Mouse (Mus musculus): Measurements from ENCODE around the gene Fhod1. TPM values are rescaled to one million over a fixed set of nuclear protein-coding genes. Genes with fewer than 3 reads are reported as not detected.
A peak's percentile ranks its signal among the peaks of the same experiment; 100 is the strongest.

Gene Fhod1
- polyA plus RNA-seq, 1 experiment from 2014 or later, result 3.4 TPM

DNA sequence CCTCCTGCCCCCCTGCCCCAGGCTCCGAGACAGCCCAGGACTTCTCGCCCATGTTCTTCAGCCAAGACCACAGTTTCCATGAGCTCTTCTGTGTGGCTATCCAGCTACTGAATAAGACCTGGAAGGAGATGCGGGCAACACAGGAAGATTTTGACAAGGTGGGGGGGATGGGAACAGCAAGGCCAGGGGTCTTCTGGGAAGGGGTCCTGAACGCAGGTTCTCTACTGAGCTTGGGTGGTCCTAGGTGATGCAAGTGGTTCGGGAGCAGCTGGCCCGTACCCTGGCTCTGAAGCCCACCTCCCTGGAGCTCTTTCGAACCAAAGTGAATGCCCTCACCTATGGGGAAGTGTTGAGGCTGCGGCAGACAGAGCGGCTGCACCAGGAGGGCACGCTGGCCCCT lies 39.3 kb downstream of the Fhod1 start:
- DNase-seq (ENCODE audit: low spot score) (no peak), ATAC-seq (ENCODE audit: insufficient number of reproducible peaks, low FRiP score, low TSS enrichment, low read depth) (no peak)
- no peaks in the 10 kb centered on the region for H3K9me3 ChIP-seq (ENCODE audit: control insufficient read depth, low read length)
- peaks cover 17% of the 10 kb centered on the region for H3K36me3 ChIP-seq (ENCODE audit: control insufficient read depth, insufficient read depth, low read length)
- H3K4me3 ChIP-seq (ENCODE audit: low read depth, low read length), result no peak overlapping the region
- H3K27me3 ChIP-seq (ENCODE audit: control insufficient read depth, insufficient read depth, low read length), result no peaks in the 10 kb centered on the region
- H3K27ac ChIP-seq (replicated peaks; ENCODE audit: low read depth, low read length), result no peak overlapping the region
- H3K9ac ChIP-seq (ENCODE audit: low read length), result no peak overlapping the region
- 95% methylated on average over 10 of the region's 10 CpGs for WGBS
- H3K4me2 ChIP-seq (ENCODE audit: low read depth, severe bottlenecking), result no peak overlapping the region
- H3K4me1 ChIP-seq (ENCODE audit: control insufficient read depth, insufficient read depth, low read length), result peaks cover 12% of the 10 kb centered on the region

DNA sequence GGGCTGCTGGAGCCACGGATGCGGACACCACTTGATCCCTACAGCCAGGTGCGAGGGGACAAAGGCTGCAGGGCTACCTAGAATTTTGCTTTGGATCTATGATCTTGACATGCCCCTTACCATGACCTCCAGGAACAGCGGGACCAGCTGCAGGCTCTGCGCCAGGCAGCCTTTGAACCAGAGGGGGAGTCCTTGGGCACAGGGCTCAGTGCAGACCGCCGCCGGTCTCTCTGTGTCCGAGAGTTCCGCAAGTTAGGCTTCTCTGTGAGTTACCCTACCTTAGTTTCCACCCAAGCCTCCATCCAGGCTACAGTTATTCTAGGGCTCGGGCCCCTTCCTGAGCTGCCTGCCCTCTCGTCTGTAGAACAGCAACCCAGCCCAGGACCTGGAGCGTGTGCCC lies 40.1 kb downstream of the Fhod1 start:
- peaks cover 15% of the 10 kb centered on the region for H3K36me3 ChIP-seq (ENCODE audit: control insufficient read depth, insufficient read depth, low read length)
- H3K4me1 ChIP-seq (ENCODE audit: control insufficient read depth, insufficient read depth, low read length), result peaks cover 12% of the 10 kb centered on the region
- H3K9me3 ChIP-seq (ENCODE audit: control insufficient read depth, low read length), result no peaks in the 10 kb centered on the region
- H3K27me3 ChIP-seq (ENCODE audit: control insufficient read depth, insufficient read depth, low read length), result no peaks in the 10 kb centered on the region
- WGBS, result 94% methylated on average over 13 of the region's 13 CpGs
- H3K27ac ChIP-seq (replicated peaks; ENCODE audit: low read depth, low read length), result no peak overlapping the region
- ATAC-seq (ENCODE audit: insufficient number of reproducible peaks, low FRiP score, low TSS enrichment, low read depth) (no peak), DNase-seq (ENCODE audit: low spot score) (no peak)
- H3K4me2 ChIP-seq (ENCODE audit: low read depth, severe bottlenecking), result no peak overlapping the region
- H3K9ac ChIP-seq (ENCODE audit: low read length), result no peak overlapping the region
- no peak overlapping the region for H3K4me3 ChIP-seq (ENCODE audit: low read depth, low read length)

DNA sequence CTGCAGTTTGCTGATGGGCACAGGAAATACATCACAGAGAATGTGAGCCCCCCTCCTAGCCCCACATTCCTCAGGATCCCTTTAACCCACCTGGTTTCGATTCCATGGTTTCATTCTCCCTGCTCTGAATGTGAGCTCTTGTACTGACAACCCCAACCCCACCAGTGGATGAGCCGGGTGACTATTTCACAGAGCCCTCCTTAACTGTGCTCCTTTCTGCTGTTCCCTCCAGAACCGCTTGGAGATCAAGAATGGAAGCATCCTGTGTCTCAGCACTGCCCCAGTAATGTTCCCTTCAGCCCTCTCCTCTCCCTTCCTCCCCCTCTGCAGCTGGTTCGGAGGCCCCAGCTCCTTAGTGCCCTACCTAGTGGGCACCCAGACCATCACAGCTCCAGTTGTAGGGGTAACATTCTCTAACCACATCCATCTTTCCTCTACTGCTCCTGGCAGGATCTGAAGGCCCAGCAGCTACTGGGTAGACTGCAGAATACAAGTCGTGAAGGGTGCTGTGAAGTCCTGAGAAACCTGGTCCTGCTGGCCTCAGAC lies 41.5 kb downstream of the Fhod1 start:
- peak overlapping the region; percentile 52; the same call in 1 of the 2 replicates for H3K27ac ChIP-seq (replicated peaks; ENCODE audit: low read depth, low read length)
- H3K4me1 ChIP-seq (ENCODE audit: control insufficient read depth, insufficient read depth, low read length), result peaks cover 12% of the 10 kb centered on the region
- DNase-seq (ENCODE audit: low spot score) (peak; percentile 33), ATAC-seq (ENCODE audit: insufficient number of reproducible peaks, low FRiP score, low TSS enrichment, low read depth) (peak; percentile 13; the same call in 1 of the 2 replicates)
- 47% methylated on average over 5 of the region's 5 CpGs for WGBS
- H3K9me3 ChIP-seq (ENCODE audit: control insufficient read depth, low read length), result no peaks in the 10 kb centered on the region
- H3K27me3 ChIP-seq (ENCODE audit: control insufficient read depth, insufficient read depth, low read length), result no peaks in the 10 kb centered on the region
- peak overlapping the region; percentile 15 for H3K4me3 ChIP-seq (ENCODE audit: low read depth, low read length)
- H3K4me2 ChIP-seq (ENCODE audit: low read depth, severe bottlenecking), result peak overlapping the region; percentile 58
- H3K36me3 ChIP-seq (ENCODE audit: control insufficient read depth, insufficient read depth, low read length), result peaks cover 18% of the 10 kb centered on the region
- 0 out of 2 replicates have a peak overlapping the region, but pooled peaks have one; percentile 48 for H3K9ac ChIP-seq (ENCODE audit: low read length)

DNA sequence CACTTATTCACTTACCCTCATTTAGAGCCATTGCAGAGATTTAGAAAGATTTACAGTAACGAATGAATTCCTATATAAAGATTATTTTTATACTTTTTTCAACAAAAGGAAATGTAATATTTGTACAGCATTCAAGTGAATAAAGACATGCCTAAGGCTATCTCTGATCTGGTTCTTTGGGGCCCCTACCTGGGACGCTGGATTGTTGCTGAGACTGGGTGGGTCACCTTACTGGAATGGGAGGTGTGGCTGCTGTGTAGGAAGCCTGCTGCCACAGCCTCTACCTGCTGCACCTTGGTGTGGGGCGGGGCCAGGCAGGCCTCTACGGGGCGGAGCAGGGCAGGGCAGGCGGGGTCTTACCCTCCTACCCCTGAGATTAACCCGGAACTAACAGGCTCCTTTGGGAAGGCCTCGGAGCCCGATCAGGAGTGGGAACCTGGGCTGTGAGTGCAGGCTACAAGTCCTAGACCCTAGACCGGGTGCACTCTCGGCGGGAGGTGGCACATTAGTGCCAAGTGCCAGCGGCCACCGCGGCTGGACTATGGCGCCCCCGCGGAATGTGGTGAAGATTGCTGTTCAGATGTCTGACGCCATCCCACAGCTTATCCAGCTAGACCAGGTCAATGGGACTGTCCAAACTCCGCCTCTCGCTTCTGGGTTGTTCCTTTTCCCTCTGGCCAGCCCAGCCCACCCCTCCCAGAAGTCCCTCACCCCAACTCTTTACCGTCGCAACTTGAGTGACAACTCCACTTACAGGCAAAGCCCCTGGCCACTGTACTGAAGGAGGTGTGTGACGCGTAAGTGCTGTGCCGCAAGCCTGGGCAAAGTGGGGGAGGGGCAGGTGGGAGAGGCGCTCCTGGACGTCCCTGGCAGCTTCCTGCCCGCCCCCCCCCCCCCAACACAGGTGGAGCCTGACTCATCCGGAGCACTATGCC lies 42.3 kb downstream of the Fhod1 start, which contains the start of gene Elmo3:
Elmo3 (plus strand) TSS at position 391 of the 935 bp plus-strand sequence.
- DNase-seq (ENCODE audit: low spot score) (peak; percentile 75), ATAC-seq (ENCODE audit: insufficient number of reproducible peaks, low FRiP score, low TSS enrichment, low read depth) (peak; percentile 40; the same call in 1 of the 2 replicates)
- no peaks in the 10 kb centered on the region for H3K27me3 ChIP-seq (ENCODE audit: control insufficient read depth, insufficient read depth, low read length)
- peak within 1 kb of the TSS; percentile 15 for H3K4me3 ChIP-seq (ENCODE audit: low read depth, low read length)
- peaks cover 24% of the 10 kb centered on the region for H3K36me3 ChIP-seq (ENCODE audit: control insufficient read depth, insufficient read depth, low read length)
- peak within 1 kb of the TSS; percentile 58 for H3K4me2 ChIP-seq (ENCODE audit: low read depth, severe bottlenecking)
- H3K4me1 ChIP-seq (ENCODE audit: control insufficient read depth, insufficient read depth, low read length), result peaks cover 12% of the 10 kb centered on the region
- peak within 1 kb of the TSS; percentile 48; the same call in 1 of the 2 replicates for H3K9ac ChIP-seq (ENCODE audit: low read length)
- H3K9me3 ChIP-seq (ENCODE audit: control insufficient read depth, low read length), result no peaks in the 10 kb centered on the region
- peak within 1 kb of the TSS; percentile 52; the same call in 1 of the 2 replicates for H3K27ac ChIP-seq (replicated peaks; ENCODE audit: low read depth, low read length)
- 7% methylated on average over 29 of the region's 30 CpGs for WGBS

DNA sequence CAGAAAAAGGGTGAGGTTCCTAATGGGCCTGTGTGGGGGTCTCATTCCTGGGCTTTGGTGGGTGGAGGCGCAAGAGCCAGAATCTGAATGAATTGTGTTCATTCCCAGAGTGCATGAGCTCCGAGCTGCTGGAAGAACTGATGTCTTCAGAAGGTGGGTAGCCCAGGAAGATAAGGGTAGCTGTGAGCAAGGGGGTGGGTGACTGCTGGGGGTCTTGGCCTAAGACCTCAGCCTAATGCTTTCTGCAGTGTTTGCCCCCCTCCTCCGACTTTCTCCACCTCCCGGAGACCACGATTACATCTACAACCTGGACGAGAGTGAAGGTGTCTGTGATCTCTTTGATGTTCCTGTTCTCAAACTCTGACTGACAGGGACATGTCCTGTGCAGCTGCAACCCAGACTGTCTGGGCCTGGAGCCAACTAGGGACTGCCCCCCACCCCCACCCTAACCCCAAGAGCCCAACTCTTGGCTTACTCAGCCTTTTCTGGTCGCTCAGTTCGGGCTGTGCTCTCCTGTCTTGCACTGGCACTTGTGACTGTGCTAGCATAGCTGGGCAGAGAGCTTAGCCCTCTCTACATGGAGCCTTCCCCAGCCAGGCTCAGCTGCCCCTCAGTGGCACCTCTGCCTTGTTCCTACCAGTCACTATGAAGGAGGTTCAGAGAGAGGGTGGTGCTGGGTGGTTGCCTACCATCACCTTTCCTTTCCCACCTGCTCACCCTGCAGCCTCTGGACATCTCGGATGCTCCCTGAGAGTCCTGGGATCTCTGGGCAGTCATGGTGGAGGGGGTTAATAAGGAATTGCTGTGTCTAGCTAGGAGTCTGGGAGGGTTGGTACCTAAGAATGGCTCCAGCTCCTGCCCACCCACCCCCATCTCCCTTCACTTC lies 43.2 kb downstream of the Fhod1 start:
- no peak overlapping the region for H3K4me3 ChIP-seq (ENCODE audit: low read depth, low read length)

DNA sequence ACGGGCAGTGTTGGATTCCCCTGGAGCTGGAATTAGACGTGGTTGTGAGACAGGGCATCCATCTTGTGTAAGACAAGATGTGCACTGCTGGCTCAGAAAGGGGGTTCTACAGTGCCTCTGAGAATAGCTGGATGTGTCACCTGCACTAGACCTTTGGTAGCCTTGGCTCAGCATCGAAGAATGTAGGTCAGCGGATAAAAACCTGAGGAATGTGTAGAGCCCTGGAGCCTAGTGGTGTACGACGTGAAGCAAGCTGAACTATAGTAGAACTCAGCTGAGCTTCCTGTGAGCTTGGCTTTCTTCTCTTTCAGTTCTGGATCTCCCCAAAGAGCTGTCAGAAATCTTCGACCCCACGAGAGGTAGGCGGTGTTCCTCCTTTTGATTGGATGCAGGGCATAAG lies 43.9 kb downstream of the Fhod1 start:
- ATAC-seq (ENCODE audit: insufficient number of reproducible peaks, low FRiP score, low TSS enrichment, low read depth) (no peak), DNase-seq (ENCODE audit: low spot score) (no peak)
- no peak overlapping the region for H3K9ac ChIP-seq (ENCODE audit: low read length)

More for the DNA sequence above, 43.2 kb downstream of the Fhod1 start:
- H3K36me3 ChIP-seq (ENCODE audit: control insufficient read depth, insufficient read depth, low read length), result peaks cover 31% of the 10 kb centered on the region
- no peak overlapping the region for H3K9ac ChIP-seq (ENCODE audit: low read length)
- peaks cover 12% of the 10 kb centered on the region for H3K4me1 ChIP-seq (ENCODE audit: control insufficient read depth, insufficient read depth, low read length)
- DNase-seq (ENCODE audit: low spot score) (no peak), ATAC-seq (ENCODE audit: insufficient number of reproducible peaks, low FRiP score, low TSS enrichment, low read depth) (no peak)
- H3K4me2 ChIP-seq (ENCODE audit: low read depth, severe bottlenecking), result no peak overlapping the region
- H3K27ac ChIP-seq (replicated peaks; ENCODE audit: low read depth, low read length), result 0 out of 2 replicates have a peak overlapping the region, but pooled peaks have one; percentile 21
- 74% methylated on average over 9 of the region's 9 CpGs for WGBS
- H3K27me3 ChIP-seq (ENCODE audit: control insufficient read depth, insufficient read depth, low read length), result no peaks in the 10 kb centered on the region
- H3K9me3 ChIP-seq (ENCODE audit: control insufficient read depth, low read length), result no peaks in the 10 kb centered on the region

DNA sequence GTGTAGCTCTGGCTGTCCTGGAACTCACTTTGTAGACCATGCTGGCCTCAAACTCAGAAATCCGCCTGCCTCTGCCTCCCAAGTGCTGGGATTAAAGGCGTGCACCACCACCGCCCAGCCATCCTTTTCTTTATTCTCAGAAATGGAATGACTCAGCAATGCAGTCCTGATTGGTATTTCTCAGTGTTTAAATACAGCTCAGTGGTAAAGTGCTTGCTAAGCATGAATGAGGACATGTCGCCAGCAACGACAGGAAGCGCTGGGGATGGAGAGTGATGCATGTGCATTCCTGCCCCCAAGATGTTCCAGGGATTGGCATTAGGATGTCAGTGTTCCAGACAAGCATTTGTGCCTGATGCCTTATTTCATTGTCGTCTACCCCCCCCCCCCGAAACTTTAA lies 44.4 kb downstream of the Fhod1 start:
- peaks cover 18% of the 10 kb centered on the region for H3K4me1 ChIP-seq (ENCODE audit: control insufficient read depth, insufficient read depth, low read length)
- H3K4me3 ChIP-seq (ENCODE audit: low read depth, low read length), result no peak overlapping the region
- no peak overlapping the region for H3K4me2 ChIP-seq (ENCODE audit: low read depth, severe bottlenecking)
- DNase-seq (ENCODE audit: low spot score) (no peak), ATAC-seq (ENCODE audit: insufficient number of reproducible peaks, low FRiP score, low TSS enrichment, low read depth) (no peak)
- H3K27ac ChIP-seq (replicated peaks; ENCODE audit: low read depth, low read length), result no peak overlapping the region
- no peaks in the 10 kb centered on the region for H3K27me3 ChIP-seq (ENCODE audit: control insufficient read depth, insufficient read depth, low read length)
- H3K36me3 ChIP-seq (ENCODE audit: control insufficient read depth, insufficient read depth, low read length), result peaks cover 26% of the 10 kb centered on the region
- no peak overlapping the region for H3K9ac ChIP-seq (ENCODE audit: low read length)
- H3K9me3 ChIP-seq (ENCODE audit: control insufficient read depth, low read length), result no peaks in the 10 kb centered on the region
- 92% methylated on average over 8 of the region's 8 CpGs for whole genome bisulfite sequencing

More for the DNA sequence above, 43.9 kb downstream of the Fhod1 start:
- Histone ChIP-seq H3K4me1 (ENCODE audit: control insufficient read depth, insufficient read depth, low read length) (peaks cover 13% of the 10 kb centered on the region), H3K36me3 (ENCODE audit: control insufficient read depth, insufficient read depth, low read length) (peaks cover 31% of the 10 kb centered on the region), H3K4me3 (ENCODE audit: low read depth, low read length) (no peak overlapping the region), H3K9me3 (ENCODE audit: control insufficient read depth, low read length) (no peaks in the 10 kb centered on the region), H3K27ac (replicated peaks; ENCODE audit: low read depth, low read length) (no peak overlapping the region), H3K4me2 (ENCODE audit: low read depth, severe bottlenecking) (no peak overlapping the region), H3K27me3 (ENCODE audit: control insufficient read depth, insufficient read depth, low read length) (no peaks in the 10 kb centered on the region)
- 85% methylated on average over 9 of the region's 9 CpGs for WGBS

DNA sequence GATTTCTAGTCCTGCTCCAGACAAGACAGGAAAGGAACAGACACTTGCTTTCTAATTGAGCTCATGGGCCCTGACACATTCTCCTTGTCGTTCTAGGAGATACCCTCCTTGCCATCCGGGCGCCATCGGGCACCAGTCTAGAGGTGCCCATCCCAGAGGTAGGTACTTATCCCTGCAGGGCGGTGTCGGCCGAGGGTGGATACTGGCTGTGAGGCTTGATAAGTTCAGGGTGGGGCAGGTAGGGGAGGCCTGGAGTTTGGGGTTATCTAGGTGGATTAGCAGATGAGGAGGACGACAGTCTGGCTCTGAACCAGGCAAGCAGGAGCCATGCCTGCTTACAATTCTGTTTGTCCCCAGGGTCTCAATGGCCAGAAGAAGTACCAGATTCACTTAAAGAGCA lies 47.8 kb downstream of the Fhod1 start:
- Histone ChIP-seq H3K27me3 (ENCODE audit: control insufficient read depth, insufficient read depth, low read length) (no peaks in the 10 kb centered on the region), H3K9me3 (ENCODE audit: control insufficient read depth, low read length) (no peaks in the 10 kb centered on the region), H3K36me3 (ENCODE audit: control insufficient read depth, insufficient read depth, low read length) (peaks cover 22% of the 10 kb centered on the region; the same call in 1 of the 2 replicates), H3K4me3 (ENCODE audit: low read depth, low read length) (no peak overlapping the region), H3K27ac (replicated peaks; ENCODE audit: low read depth, low read length) (no peak overlapping the region), H3K9ac (ENCODE audit: low read length) (no peak overlapping the region), H3K4me1 (ENCODE audit: control insufficient read depth, insufficient read depth, low read length) (peaks cover 10% of the 10 kb centered on the region), H3K4me2 (ENCODE audit: low read depth, severe bottlenecking) (no peak overlapping the region)
- DNase-seq (ENCODE audit: low spot score) (no peak), ATAC-seq (ENCODE audit: insufficient number of reproducible peaks, low FRiP score, low TSS enrichment, low read depth) (no peak)
- 91% methylated on average over 8 of the region's 8 CpGs for WGBS
